Mouse (Mus musculus): ENCODE results near the gene Tefm.
"Not testable (repeated sequence)": the region's sequence is repeated elsewhere in the genome, so short reads cannot be mapped to it uniquely, and the experiment has no call there.

Tefm gene

DNA sequence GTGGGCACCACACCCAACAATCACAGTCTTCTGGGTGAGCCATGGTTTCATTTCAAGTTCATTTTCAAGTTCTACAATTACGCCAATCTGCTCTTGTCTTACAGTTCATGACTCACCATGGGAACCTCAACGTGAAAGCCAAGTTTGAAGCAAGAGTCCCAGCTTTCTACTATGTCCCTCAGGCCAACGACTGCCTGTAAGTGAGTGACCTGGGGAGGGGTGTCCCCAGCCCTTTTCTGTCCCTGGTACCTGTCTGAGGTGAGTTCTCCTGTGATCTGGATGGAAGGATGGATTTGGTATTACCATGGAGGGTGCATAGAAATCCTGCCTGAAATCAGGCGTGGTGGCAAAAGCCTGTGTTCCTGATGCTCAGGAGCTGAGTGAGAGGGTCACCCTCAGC, 14.9 kb upstream of the Tefm start:
- DNase-seq (ENCODE audit: low read depth, low spot score) = no peak

DNA sequence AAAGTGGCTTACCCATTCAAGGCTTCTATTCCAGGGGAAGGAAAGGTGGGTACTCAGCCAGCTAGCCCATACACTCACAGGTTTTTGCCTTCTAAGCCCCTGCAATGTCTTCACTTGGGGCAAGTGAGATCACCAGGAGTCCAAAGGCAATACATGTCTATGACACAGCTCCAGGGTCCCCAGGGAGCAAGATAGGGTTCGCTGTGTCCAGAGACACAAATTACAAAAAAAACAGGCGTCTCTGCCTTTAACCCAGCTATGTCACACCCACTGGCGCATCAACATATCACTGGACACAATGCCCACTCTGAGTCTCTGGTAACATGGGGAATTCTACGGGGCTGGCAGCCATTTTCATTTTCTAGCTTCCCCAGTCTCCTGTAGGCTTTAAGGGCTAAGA, 14.0 kb upstream of the Tefm start:
- DNase-seq (ENCODE audit: low read depth, low spot score) = no peak

DNA sequence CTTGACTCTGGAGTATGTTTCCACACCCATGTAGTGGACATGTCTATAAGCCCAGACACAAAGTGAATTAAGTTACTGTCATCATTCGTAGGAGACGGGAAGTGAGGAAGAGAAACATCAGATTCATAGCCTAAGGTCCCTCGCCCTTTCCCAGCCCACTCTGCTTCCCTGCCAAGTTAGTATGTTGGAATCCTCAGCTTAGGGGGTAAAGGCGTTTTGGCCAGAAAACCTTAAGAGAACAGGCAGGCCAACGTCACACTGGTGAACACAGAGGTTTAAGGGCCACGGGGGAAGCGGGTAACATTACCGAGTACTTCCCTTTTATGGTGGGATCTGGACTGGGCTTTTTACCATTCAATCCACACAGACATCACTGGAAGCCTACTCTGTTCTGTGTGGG, 13.6 kb upstream of the Tefm start:
- no peak for DNase-seq (ENCODE audit: low read depth, low spot score)

DNA sequence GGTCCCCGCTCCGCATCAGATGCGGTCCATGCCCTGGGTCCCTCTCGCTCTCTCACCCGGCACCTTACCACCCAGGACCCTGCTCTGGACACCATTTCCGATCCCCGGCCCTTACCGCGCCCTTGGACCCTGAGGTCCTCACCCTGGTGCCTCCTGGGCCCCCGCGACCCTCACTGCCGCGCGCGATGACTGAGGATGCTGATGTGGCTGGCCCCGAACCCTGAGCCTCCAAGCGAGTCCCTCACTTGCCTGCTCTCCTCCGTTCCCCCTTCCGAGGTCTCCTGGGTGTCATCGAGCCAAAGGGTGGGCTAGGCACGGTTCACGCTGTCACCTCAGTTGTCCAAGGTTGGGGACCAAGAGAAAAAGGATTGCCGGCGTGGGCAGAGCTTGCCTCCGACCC, 12.5 kb upstream of the Tefm start:
- DNase-seq (ENCODE audit: low read depth, low spot score) = no peak

DNA sequence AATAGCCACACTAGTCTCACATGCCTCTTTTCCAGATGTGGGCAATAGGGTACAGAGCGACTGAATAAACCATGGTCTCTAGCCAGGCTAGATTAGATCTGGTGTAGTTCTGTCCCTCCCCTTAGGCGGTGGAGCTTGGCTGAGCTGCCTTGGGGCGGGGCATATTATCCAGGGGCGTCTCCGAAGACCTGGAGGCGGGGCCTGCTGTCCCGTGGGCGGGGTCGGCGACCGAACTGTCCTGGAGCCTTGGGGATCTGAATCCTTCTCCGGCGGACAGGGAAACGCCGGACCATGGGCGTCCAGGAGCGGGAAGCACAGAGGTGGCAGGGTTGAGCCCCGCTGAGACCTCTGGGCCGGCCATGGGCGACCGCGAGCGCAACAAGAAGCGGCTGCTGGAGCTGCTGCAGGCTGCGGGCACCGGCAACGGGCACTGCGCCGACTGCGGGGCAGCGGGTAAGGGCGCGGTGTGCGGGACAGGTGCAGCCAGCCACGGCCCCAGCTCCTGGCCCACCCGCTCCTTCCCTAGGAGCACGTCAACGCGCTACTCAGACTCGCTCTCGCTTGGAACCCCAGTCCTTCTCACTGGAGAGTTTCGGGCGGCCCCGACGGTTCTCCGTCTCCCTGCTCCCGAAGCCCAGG, 12.0 kb upstream of the Tefm start, which contains the start of gene Adap2:
Adap2 (plus strand) TSS at position 249 of the 639 bp plus-strand sequence.
- peak; percentile 91 for DNase-seq (ENCODE audit: low read depth, low spot score)

DNA sequence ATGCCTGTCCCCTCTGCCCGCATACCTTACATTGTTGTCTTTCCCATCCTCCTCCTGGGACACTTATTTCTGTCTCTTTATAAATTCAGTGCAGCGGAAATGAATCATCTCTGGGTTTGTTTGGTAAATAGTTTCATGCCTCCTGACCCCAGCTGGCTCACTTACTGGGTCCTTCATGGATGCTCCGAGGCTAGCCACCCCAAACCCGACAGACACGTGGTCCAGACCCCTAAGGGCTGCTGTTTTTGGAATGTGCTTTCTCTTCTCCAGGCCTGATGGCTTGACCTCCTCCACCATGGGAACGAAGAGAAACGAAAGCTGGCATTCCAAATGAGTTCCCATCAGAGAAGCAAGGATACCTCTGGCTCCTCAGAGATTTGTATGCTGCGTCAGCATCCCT, 10.4 kb upstream of the Tefm start:
- no peak for DNase-seq (ENCODE audit: low read depth, low spot score)

DNA sequence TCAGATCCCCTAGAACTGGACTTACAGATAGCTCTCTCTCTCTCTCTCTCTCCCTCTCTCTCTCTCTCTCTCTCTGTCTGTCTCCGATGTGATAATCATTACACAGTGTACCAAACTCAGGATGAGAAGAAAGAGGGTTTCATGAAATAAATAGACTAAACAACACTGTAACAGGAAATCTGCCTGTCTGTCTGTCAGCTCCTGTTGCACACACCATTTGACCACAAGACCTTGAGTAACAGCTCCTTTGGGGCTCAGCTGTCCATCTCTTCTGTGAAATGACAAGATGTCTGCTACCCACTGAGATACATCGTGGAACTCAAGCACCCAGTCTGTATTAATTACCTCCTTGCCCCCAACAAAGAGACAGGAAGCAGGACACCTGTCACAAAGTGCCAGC, 9.6 kb upstream of the Tefm start:
- DNase-seq (ENCODE audit: low read depth, low spot score) = no peak

DNA sequence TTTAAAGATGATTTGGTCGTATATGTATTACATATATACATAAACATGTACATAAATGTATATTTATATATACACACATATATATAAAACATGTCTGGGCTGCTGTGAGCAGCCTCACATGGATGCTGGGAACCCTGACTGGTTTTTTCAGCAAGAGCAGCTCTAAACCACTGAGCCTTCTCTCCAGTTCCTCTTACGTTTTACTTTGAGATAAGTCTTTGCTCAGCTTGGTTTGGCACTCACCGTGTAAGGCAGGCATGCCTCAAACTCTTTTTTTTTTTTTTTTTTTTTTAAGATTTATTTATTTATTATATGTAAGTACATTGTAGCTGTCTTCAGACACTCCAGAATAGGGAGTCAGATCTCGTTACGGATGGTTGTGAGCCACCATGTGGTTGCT, 8.6 kb upstream of the Tefm start:
- no peak for DNase-seq (ENCODE audit: low read depth, low spot score)

DNA sequence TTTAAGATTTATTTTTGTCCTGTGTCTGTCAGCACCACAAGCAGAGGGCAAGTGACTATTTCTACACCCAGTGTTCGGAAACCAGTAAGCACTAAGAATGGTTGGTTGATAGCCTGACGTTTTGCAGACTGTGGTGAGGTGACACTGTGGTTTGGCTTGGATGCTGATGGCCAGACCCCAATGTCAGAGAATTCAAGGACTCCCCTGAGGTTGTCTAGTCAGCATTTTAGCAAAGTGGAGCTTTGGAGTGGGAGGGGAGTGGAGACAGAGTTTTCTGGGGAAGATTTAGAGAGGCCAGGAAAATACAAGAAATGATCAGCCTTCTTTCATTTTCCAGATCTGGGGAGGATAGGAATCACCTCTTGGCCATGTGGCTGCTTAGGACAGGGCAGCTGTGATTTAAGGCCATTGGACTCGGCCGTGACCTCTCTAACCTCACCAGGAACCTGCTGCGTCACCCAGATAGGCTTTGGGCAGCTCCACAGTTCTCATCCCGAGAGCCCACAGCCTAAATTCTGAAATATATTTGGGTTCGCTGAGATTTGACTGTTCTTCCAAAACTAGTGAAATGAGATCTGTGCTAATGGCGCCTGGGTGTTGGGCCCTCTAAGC, 7.5 kb upstream of the Tefm start:
- DNase-seq (ENCODE audit: low read depth, low spot score) = no peak

DNA sequence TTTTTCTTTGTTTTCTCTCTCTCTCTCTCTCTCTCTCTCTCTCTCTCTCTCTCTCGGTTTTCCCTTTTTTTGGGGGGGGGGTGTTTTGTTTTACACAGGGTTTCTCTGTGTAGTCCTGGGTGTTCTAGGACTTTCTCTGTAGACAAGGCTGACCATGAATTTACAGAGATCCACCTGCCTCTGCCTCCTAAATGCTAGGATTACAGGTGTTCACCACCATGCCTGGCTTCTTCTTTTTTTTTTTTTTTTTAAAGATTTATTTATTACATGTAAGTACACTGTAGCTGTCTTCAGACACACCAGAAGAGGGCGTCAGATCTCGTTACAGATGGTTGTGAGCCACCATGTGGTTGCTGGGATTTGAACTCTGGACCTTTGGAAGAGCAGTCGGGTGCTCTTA, 7.0 kb upstream of the Tefm start:
- DNase-seq (ENCODE audit: low read depth, low spot score) = not testable (repeated sequence)

DNA sequence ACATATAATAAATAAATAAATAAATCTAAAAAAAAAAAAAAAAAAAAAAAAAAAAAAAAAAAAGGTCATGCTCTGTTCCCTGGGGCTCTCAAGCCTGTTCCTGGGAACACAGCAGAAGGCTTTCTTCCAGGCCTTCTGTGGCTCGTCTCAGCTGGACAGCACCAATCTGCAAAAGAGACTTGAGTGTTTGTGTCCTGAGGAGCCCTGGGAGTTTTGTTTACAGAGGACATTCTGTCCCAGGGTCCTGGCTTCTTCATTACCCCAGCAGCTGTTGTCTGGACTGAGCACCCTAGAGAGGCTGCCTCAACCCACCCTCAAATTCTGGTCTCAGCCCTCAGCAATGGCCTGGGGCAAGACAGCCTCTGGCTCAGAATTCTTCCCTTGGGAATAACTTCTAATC, 6.3 kb upstream of the Tefm start:
- DNase-seq (ENCODE audit: low read depth, low spot score) = no peak

DNA sequence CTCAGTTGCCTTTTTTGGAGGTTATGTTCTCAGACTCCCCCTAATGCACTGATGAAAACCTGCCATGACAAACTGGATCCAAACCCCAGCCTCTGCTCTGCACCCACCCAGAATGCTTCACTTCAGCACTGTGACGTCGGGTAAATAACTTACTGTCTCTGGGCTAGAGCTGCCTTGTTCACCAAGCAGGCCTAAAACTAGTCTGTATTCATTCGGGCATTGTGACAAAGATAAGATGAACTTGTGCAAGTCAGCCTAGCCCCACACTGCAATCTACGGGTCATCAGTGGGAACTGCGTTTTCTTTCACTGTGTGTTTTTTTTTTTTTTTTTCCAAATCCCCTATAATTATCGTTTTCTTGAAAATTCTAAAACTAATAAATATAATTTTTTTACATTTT, 5.8 kb upstream of the Tefm start:
- peak; percentile 69 for DNase-seq (ENCODE audit: low read depth, low spot score)

DNA sequence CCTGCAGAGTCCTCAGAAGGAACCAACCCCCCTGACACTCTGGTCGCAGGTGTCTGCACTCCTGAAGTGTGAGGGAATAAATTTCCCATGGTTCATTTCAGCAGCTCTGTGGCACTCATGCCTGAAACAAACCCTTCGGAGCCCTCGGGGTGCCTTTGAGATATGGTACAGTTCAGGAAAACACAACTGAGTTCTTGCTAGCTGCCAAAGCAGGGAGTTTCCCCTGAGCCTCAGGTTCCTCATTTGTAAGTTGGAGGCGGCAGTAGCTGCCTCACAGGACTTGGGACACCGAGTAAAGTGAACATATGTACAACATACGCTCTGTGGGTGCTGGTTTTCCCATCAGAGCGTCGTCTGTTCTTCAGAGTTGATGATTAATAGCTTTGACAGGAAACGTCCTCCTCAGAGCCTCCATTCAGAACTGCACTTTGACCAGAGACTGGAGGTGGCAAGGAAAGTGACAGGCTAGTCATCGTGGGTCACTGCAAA, 3.9 kb upstream of the Tefm start:
- no peak for DNase-seq (ENCODE audit: low read depth, low spot score)

DNA sequence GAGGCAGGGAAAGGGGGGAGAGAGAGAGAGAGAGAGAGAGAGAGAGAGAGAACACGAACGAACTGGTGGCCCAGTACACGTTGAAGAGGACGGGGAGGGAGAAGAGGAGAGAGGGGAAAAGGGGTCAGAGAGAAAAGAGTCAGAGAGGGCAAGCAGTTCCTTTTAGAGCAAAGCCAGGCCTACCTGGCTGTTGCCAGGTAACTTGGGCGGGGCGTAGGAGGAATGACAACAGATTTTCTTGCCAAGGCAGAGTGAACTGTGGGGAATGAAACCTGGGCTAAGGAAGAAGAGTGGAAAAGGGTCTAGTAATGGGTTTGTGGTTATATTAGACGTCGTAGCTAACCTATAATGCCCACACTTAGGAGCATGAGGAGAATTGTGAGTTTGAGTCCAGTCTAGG, 897 bp upstream of the Tefm start:
- peak; percentile 67 for DNase-seq (ENCODE audit: low read depth, low spot score)

DNA sequence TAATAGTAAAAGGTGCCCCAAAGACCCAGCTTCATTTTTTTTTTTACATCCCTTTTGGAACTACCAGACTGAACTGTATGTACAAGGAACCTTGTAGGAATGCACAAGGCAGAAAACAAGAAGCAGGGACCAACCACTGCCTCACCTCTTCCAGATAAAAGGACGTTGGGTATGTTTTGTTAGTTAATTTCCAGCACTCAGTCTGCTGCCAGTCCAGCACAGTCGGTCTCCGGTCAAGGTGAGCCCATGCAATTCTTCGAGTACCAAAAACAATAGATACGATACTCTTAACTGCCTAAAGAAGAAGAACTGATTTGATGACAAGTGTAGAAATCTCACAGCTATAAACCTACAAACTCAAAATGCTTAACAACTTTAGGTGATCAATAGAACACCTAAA, 4.2 kb downstream of the Tefm start:
- DNase-seq (ENCODE audit: low read depth, low spot score) = peak; percentile 86

DNA sequence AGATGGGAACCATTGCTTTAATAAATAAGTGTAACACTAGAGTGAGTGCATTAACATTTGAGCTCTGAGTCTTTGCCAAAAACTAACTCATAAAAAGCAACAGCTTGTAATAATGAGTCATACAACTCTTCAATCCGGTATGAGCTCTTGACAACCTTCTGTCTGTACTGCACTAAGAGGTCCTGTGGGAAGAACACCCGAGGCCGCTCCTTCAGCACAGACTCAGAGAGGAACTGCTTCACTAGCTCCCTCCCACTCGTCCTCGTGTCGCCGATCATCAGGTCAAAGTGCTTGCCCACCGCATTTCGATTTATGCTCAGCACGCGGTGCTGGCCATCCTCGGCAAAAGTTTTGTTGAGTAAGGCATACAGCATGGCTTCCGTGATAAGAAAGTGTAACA, 5.2 kb downstream of the Tefm start:
- DNase-seq (ENCODE audit: low read depth, low spot score) = peak; percentile 66

DNA sequence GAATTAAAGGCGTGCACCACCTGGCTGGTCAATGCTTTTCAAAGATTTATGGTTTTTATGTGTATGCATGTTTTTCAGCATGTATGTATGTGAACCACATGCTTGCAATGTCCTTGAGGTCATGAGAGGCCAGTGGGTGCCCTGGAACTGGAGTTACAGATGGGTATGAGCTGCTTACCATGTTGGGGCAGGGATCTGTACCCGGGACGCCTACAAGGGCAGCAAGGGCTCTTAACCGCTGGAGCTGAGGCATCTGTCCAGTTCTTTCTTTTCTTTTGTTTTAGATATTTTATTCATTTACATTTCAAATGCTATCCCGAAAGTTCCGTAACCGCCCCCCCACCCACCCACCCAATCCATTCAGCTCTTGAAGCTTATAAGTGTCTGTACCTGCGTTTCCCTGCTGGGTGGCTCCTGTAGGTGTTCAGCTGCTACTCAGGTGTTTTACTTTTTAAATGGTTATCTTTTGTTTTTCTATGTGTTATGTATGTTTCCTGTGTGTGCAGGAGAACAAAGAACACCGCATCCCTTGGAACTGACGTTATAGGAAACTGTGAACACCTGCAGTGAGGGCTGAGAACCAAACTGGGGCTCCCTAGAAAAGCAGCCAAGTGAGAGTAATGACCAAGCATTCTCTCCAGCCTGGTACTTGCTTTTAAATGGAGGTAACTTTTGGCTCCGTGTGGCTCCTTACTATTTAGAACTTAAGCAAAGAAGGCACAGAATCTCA, 5.9 kb downstream of the Tefm start:
- DNase-seq (ENCODE audit: low read depth, low spot score) = peak; percentile 85

DNA sequence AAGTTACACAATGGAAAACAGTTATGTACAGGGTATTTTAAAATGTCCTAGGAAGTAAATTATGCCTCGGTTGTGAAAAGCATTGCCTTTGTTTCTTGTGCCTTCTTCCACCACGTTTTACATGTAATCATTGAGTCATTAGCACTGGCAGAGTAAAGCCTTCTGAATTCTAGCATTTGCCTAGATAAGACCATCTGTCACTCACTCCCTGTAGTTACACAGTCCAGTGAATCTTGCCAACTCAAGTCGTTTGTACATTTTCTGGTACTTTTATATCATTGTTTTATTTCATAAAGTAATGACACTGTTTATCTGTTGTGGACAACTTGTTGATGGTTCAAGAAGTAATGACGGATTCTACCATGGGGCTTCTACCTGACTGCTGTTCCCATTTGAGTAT, 7.2 kb downstream of the Tefm start:
- no peak for DNase-seq (ENCODE audit: low read depth, low spot score)

DNA sequence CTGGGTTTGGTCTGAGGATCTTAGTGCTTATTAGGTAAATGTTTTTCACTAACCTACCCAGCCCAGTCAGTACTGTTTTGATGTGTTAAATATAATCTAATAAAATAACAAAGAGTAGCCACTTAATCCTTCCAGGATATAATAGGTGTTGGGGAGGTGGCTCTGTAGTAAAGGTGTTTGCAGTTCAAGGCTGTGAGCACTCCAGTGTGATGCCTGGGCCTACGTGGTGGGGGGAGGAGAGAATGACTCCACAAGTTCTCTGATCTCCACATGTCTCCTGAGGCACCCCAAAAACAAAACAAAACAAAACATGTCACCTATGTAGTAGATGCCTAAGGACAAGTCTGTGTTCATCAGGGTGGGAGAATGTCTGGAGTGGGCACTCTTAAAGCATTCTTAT, 9.9 kb downstream of the Tefm start:
- peak; percentile 95 for DNase-seq (ENCODE audit: low read depth, low spot score)

DNA sequence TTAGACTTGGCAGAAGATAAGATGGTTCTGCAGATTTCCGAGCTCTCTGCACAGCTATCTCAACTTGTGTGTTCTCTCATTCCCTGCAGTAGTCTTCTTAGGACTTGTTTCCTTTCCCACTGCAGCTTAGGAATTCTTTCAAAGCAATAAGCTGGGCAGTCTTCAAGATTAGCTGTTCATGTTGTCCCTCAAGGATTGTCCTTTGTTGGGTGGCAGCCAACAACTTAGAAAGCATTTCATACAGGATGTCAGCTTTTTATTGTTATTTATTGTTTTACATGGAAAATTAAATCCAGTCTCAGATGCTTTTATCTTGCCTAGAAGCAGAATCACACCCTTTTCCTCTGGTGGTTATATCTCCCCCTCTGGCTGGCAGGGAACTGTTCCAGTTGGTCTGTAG, 25.6 kb downstream of the Tefm start:
- DNase-seq (ENCODE audit: low read depth, low spot score) = no peak

DNA sequence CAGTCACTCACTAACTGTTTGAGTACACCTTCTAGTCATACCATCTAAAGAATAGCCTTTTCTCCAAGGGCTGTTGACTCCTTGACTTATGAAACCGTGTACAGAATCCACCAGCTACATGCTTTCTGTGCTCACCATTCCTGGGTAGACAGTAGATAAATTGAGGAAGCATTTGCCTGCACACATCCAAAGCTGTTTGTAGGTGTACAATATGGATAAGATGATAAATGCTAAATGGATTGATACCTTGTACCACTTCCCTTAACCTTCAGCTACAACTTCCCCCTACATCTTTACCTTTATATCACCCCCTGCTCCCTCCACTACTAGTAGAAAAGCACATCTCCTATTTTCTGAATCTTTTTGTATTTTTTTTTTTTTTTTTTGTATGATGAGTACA, 37.6 kb downstream of the Tefm start:
- no peak for DNase-seq (ENCODE audit: low read depth, low spot score)

DNA sequence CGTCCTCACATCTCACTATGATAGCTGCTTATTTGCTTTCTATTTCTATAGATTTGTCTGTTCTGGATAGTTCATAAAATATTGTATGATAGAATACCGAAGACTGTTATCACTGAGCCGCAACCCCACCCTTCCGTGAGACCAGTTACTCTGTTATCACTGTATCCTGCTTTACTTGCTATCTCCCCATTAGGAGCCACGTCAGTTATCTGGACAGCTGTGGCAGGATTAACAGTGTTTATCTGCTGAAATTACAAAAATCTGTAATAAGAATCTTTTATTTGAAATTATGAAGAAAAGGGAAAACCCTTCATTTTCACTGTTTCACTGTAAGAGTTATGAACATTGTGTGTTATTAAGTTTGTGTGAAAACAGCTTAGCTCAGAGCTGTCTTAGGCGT, 40.7 kb downstream of the Tefm start:
- no peak for DNase-seq (ENCODE audit: low read depth, low spot score)

DNA sequence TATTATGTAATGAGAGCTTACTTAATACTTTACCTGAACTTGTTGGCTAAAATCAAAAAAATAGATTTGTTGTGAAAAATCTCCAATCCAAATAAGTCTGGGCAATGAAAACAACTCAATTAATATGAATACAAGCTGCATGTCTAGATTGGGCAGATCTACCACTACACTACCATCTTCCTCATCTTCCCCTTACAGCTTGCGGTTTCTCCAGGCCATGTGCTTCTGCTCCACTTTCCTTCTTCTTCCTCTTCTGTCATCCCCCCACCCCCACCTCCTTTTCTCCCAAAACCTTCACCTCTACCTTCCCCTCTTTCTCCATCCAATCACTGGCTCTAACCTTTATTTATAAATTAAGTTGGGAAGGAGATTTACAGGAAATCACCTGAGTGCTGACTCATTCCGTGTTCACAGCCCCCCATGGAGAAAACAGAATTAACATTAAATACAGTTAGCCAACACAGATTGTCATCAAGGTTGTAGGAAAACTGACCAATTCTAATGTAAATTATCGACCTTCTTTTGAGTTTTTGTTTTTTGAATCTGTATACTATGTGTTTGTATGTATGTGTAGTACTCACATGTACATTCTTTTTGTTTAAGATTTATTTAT, 43.4 kb downstream of the Tefm start:
- DNase-seq (ENCODE audit: low read depth, low spot score) = peak; percentile 70
